Mouse (Mus musculus) gastrocnemius, adult 18-20 months (tissue): ENCODE measurements around the gene Cdk9. TPM values are rescaled to one million over a fixed set of nuclear protein-coding genes. Genes with fewer than 3 reads are reported as not detected.
A peak's percentile ranks its signal among the peaks of the same experiment; 100 is the strongest.

Experiments
- DNase-seq: peaks from one replicate; pipeline ENCODE4 v3.0.0; 2021; ENCODE audit warnings: low spot score
- total RNA-seq, 2 experiments: library from RNA; stranded (reverse); gene quantifications; 2 replicates each; pipeline ENCODE4 v1.2.3; 2021

The Cdk9 gene
- total RNA-seq, 2 experiments from 2014 or later: 19.3 to 19.9 TPM

- DNase-seq: peak; percentile 39
Measured at GRCm38 (mm10) chr2:32734933-32735332, 22.1 kb upstream of the Cdk9 start.

GRCm38 (mm10) chr2:32734480-32734879 lies 21.6 kb upstream of the Cdk9 start:
- DNase-seq: no peak

GRCm38 (mm10) chr2:32732695-32733094 lies 19.8 kb upstream of the Cdk9 start:
- no peak for DNase-seq

GRCm38 (mm10) chr2:32731911-32732310 lies 19.0 kb upstream of the Cdk9 start:
- no peak for DNase-seq

GRCm38 (mm10) chr2:32730854-32731253 lies 18.0 kb upstream of the Cdk9 start:
- no peak for DNase-seq

GRCm38 (mm10) chr2:32729547-32729946 lies 16.7 kb upstream of the Cdk9 start:
- no peak for DNase-seq

GRCm38 (mm10) chr2:32728463-32728862 lies 15.6 kb upstream of the Cdk9 start:
- DNase-seq: peak; percentile 37

- peak; percentile 96 for DNase-seq
Measured at GRCm38 (mm10) chr2:32727435-32727834, 14.6 kb upstream of the Cdk9 start.

GRCm38 (mm10) chr2:32724832-32725790 lies 12.2 kb upstream of the Cdk9 start:
- no peak for DNase-seq

GRCm38 (mm10) chr2:32724149-32724548 lies 11.3 kb upstream of the Cdk9 start:
- no peak for DNase-seq

- DNase-seq: no peak
Measured at GRCm38 (mm10) chr2:32722581-32722980, 9.7 kb upstream of the Cdk9 start.

- DNase-seq: no peak
Measured at GRCm38 (mm10) chr2:32722046-32722445, 9.2 kb upstream of the Cdk9 start.

GRCm38 (mm10) chr2:32720681-32721229 lies 7.9 kb upstream of the Cdk9 start, which contains the start of gene Sh2d3c:
Gene Sh2d3c, plus strand, starts transcription at chr2:32721055.
- no peak for DNase-seq

- no peak for DNase-seq
Measured at GRCm38 (mm10) chr2:32720053-32720452, 7.2 kb upstream of the Cdk9 start.

GRCm38 (mm10) chr2:32718761-32719160 lies 5.9 kb upstream of the Cdk9 start:
- no peak for DNase-seq

GRCm38 (mm10) chr2:32714987-32715425 lies 2.1 kb upstream of the Cdk9 start:
- DNase-seq: no peak

GRCm38 (mm10) chr2:32714117-32714986 lies 1.5 kb upstream of the Cdk9 start:
- DNase-seq: no peak

GRCm38 (mm10) chr2:32712586-32712933 lies 316 bp downstream of the Cdk9 start:
- peak; percentile 94 for DNase-seq

- peak; percentile 66 for DNase-seq
Measured at GRCm38 (mm10) chr2:32712108-32712551, 746 bp downstream of the Cdk9 start.

GRCm38 (mm10) chr2:32711301-32712056 lies 1.4 kb downstream of the Cdk9 start:
- no peak for DNase-seq

- no peak for DNase-seq
Measured at GRCm38 (mm10) chr2:32710425-32710824, 2.5 kb downstream of the Cdk9 start.
